Mouse (Mus musculus) cerebellum, postnatal 4 days (tissue): ENCODE results near the gene Foxo3.
A peak's percentile ranks its signal among the peaks of the same experiment; 100 is the strongest.

Experiments used
- DNase-seq, 2 experiments: peaks; one replicate each; pipeline ENCODE4 v3.0.0; 2022; ENCODE audit warnings: low spot score in 2 of 2, mixed read lengths in 1 of 2

Foxo3 gene

GRCm38 (mm10) chr10:42275871-42276501, 569 bp downstream of the Foxo3 start:
- DNase-seq = peak in 1 of 2 experiments; percentile 33

- DNase-seq = peak; percentile 34 to 46
Observed at GRCm38 (mm10) chr10:42275401-42275870, 1.1 kb downstream of the Foxo3 start.

DNA sequence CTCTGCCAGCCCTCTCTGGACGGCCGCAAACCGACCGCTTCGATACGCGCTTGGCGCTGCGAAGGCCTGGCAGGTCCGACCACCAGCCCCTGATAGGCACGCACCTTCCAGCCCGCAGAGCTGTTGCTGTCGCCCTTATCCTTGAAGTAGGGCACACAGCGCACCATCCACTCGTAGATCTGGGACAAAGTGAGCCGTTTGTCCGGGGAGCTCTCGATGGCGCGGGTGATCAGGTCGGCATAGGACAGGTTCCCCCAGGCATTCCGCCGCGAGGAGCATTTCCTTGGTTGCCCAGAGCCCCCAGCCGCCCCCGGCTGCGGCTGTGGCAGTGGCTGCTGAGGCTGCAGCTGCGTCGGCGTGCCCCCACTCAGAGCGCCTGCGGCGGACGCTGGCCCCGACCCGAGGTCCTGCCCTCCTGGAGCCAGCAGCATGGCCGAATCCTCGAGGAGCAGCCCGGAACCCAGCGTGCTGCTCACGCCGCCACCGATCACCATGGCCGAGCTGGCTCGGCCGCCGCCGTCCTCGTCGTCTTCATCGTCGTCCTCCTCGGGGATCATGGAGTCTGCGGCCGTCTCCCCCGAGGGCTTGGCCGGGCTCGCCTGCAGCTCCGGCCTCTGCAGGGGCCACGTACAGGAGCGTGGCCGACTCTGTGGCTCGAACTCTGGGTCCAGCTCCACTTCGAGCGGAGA, 1.7 kb downstream of the Foxo3 start:
- peak in 1 of 2 experiments; percentile 26 for DNase-seq

GRCm38 (mm10) chr10:42273760-42274691, 2.5 kb downstream of the Foxo3 start:
- DNase-seq = no peak

DNA sequence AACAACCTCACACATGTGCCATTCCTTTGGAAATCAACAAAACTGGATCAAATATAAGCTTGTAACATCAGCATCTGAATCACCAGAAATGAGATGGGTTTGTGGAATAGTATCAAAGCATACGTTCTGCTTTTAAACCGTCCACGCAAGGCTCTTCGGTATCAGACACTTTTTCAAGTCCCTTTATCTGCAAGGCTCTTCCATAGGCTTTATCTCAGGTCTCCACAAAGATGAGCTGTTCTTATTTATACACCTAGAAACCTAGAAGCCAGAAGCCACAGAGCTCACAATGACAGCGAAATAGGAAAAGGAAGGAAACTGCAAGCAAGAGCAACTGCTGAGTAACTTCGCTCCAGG, 3.2 kb downstream of the Foxo3 start:
- DNase-seq = no peak

- DNase-seq = no peak
Observed at GRCm38 (mm10) chr10:42271454-42272230, 4.9 kb downstream of the Foxo3 start.

DNA sequence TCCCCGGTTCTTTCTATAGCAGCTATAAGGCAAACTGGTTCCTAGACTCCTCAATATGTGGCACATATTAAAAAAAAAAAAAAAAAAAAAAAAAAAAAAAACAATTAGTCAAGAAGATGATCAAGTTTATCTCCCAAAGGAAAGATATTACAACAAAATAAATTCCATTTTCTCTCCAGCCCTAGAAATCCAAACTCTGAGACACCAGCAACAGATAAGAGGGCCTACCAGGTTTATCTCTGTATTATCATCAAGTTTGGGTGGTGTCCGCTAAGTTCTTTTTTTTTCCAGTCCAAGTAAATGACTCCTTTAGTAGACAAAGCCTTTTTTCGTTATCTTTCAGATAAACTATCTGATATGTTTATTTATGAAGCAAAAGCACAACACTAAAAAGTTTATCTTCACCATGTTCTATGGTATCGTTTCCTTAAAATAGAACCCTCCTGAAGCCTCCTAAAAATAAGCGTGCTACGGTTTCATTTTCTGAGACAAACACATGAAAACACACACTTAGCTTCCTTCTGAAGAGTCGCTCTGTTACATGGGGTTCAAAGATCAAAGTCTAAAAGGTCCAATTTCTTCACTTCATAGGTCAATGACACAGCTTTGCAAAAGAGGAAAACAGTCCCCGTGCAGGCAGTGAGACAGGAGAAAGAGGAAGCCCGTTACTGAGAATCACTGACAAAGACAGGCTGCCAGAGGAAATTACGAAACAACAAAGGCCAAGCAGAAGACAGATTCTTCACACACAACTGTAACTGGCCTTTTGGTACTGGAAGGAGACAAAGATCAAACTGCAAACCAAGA, 6.1 kb downstream of the Foxo3 start:
- DNase-seq = no peak

GRCm38 (mm10) chr10:42269281-42270025, 7.1 kb downstream of the Foxo3 start:
- no peak for DNase-seq

DNA sequence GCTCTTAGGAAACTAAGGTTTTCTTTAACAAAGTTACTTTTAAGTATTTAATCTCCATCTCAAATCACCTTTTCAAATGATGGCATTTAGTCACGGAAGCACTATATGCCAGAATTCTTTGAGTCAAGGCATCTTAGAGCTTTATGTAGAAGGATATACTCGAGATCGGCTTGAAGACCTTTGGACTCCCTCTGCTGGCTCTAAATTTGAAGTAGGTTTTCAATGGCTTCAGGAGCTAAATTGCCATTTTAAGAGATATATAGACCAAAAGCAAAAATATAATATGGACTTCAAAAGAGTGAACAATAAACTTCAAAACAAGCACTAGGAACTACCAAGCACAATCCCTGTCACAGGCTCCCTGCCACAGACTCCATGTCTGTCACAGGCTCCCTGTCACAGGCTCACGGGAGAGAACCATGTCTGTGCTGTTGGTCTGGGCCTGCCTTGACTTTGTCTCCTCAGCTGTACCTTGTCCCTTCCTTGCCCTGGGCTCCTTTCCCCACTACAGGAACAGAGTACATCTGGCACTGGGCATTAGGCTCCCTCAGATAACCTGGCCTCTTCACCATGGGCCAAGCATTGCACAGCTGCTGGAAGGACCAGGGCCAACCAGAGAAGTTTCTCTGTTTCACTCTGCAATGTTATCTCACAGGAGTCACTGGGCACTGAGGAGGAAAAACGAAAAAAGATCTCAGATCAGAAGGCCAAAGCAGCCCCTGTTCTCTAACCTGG, 8.6 kb downstream of the Foxo3 start:
- DNase-seq = no peak

GRCm38 (mm10) chr10:42265021-42265689, 11.4 kb downstream of the Foxo3 start:
- DNase-seq = no peak

DNA sequence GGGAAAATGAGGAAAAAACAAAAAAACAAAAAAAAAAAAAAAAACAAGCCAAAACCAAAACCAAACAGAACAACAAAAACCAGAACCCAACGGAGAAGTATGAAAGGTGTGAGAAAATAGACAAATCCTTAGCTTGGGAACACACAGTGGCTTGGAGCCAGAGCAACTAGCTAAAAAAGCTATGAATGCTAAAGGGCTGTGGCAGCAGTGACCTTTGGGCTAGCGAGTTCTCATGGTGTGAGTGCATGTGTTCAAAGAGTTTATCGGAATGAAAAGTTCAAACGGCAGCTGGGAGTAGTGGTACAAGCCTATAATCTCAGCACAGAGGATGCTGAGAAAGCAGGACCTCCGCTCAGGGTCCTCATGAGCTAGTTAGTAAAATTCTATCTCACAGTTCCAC, 12.4 kb downstream of the Foxo3 start:
- DNase-seq = no peak

GRCm38 (mm10) chr10:42263701-42264100, 12.9 kb downstream of the Foxo3 start:
- no peak for DNase-seq

- DNase-seq = no peak
Observed at GRCm38 (mm10) chr10:42262061-42262460, 14.5 kb downstream of the Foxo3 start.

DNA sequence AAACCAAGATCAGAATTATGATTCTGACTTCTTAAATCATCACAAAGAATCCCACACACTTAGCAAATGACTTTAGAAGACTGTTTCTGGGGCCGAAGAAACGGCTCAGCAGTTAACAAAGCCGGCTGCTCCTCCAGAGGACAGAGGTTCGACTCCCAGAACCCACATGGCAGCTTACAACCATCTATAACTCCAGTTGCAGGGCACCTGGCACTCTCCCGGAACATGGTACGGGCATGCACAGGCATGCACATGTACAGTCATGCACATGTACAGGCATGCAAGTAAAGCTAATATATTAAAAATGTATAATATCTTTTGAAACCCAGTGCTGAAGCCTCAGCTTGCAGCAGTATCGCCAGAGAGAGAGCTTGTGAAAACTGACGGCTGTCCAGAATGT, 15.5 kb downstream of the Foxo3 start:
- no peak for DNase-seq

- DNase-seq = no peak
Observed at GRCm38 (mm10) chr10:42260523-42260922, 16.0 kb downstream of the Foxo3 start.

- DNase-seq = no peak
Observed at GRCm38 (mm10) chr10:42259602-42260001, 17.0 kb downstream of the Foxo3 start.

- DNase-seq = no peak
Observed at GRCm38 (mm10) chr10:42257985-42258384, 18.6 kb downstream of the Foxo3 start.

DNA sequence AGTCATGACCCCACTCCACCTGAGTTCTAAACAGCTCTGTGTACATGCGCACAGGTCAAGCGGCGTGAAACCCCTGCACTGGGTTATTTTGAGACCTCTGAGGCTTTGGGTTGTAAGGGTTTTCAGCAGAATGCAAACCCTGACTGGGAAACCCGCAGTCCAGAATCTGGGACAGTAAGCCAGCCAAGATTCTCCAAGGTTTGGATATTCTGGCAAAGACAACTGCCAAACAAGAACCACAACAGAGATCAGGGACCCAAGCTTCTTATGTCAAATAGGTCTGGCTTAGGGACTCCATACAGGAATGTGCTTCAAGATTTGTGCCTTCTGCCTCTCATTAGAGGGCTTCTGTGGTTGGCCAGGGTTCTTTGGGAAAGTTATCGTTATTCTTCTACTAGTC, 21.8 kb downstream of the Foxo3 start:
- DNase-seq = no peak
